Mouse (Mus musculus) myocyte (in vitro differentiated cells): ENCODE data around the gene Gdf11.

ENCODE experiments used
- CEBPB ChIP-seq: IDR thresholded peaks from 2 replicates; pipeline ENCODE4 v1.6.1; 2011; ENCODE audit warnings: mild to moderate bottlenecking, moderate library complexity; ENCODE audit not compliant: poor library complexity, insufficient read depth, severe bottlenecking
- E2F4 ChIP-seq: IDR thresholded peaks from one replicate; pipeline ENCODE4 v1.6.1; 2011; ENCODE audit warnings: mild to moderate bottlenecking, control low read depth, moderate library complexity; ENCODE audit not compliant: insufficient read depth
- MAX ChIP-seq: IDR thresholded peaks from one replicate; pipeline ENCODE4 v1.6.1; 2011; ENCODE audit warnings: low read depth, mild to moderate bottlenecking, control low read depth
- MYOD1 ChIP-seq, 3 experiments: IDR thresholded peaks; one replicate each; pipeline ENCODE4 v1.6.1; 2011; ENCODE audit warnings: control low read depth in 2 of 3, low read depth in 2 of 3, mild to moderate bottlenecking in 2 of 3, moderate library complexity in 1 of 3; ENCODE audit not compliant: insufficient read length in 2 of 3, control insufficient read depth in 1 of 3
- MYOG ChIP-seq, 3 experiments: IDR thresholded peaks; one replicate each; pipeline ENCODE4 v1.6.1; 2011; ENCODE audit warnings: control low read depth in 2 of 3, low read depth in 2 of 3, mild to moderate bottlenecking in 2 of 3; ENCODE audit not compliant: insufficient read length in 2 of 3, control insufficient read depth in 1 of 3, insufficient read depth in 1 of 3
- POLR2A ChIP-seq: IDR thresholded peaks from one replicate; pipeline ENCODE4 v1.6.1; 2011; ENCODE audit warnings: low read depth, mild to moderate bottlenecking, control low read depth, moderate library complexity; ENCODE audit not compliant: insufficient read length
- POLR2AphosphoS2 ChIP-seq: IDR thresholded peaks from one replicate; pipeline ENCODE4 v1.6.1; 2011; ENCODE audit warnings: low read depth, control low read depth; ENCODE audit not compliant: insufficient read length
- SRF ChIP-seq: IDR thresholded peaks from one replicate; pipeline ENCODE4 v1.6.1; 2011; ENCODE audit warnings: low read depth; ENCODE audit not compliant: control insufficient read depth, insufficient read length
- TCF12 ChIP-seq: IDR thresholded peaks from one replicate; pipeline ENCODE4 v1.6.1; 2011; ENCODE audit warnings: mild to moderate bottlenecking, control low read depth; ENCODE audit not compliant: poor library complexity, insufficient read depth, severe bottlenecking
- USF1 ChIP-seq: IDR thresholded peaks from one replicate; pipeline ENCODE4 v1.6.1; 2011; ENCODE audit warnings: low read depth, mild to moderate bottlenecking, control low read depth, moderate library complexity

- TF ChIP-seq POLR2A (no peak), E2F4 (no peak), MAX (no peak), USF1 (no peak), MYOG (IDR thresholded peaks at IDR 0.05; ENCODE audit: control insufficient read depth in 1 of 3, insufficient read depth in 1 of 3, insufficient read length in 2 of 3, low read depth in 2 of 3) (no peak), POLR2AphosphoS2 (no peak), CEBPB (no peak), SRF (no peak), TCF12 (no peak), MYOD1 (IDR thresholded peaks at IDR 0.05; ENCODE audit: control insufficient read depth in 1 of 3, insufficient read length in 2 of 3, low read depth in 2 of 3) (no peak)
These were observed 31.2 kb upstream of the Gdf11 start, which contains the start of gene Rdh5 for GRCm38 (mm10) chr10:128922822-128923012.
